Mouse (Mus musculus) B cell, adult (primary cell): Measurements from ENCODE around the gene Sept4. TPM values are rescaled to one million over a fixed set of nuclear protein-coding genes. Genes with fewer than 3 reads are reported as not detected.

Source experiments
- total RNA-seq: library from RNA; stranded (reverse); gene quantifications from 4 replicates; pipeline ENCODE4 v1.2.4, GENCODE M21; 2023; ENCODE audit not compliant: inconsistent age

Gene Sept4
- 1.8 to 2.8 TPM (median 2.2 TPM) in 4 replicates for total RNA-seq

GRCm38 (mm10) chr11:87568255-87568953 lies at the start of gene Sept4:
TSS of gene Sept4 (plus strand) at chr11:87568903.

DNA sequence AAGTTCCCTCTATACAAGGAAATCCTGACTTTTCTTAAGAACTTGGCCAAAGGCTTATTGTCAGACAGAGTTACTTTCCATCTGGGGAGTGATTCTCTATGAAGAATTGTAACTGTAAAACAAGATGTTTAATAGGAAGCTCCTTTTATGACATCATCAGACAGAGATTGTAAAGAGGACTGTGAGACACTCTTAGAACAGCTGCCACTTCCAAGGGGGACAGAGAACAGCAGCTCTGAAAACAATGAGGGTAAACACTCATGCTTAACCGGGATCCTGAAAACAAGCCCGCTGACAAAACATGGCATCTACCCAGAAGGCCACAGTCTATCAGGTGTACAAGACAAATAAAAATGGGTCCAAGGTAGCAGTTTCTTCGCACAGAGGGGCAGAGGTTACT lies 2.2 kb upstream of the Sept4 start, which contains the start of gene Gm11492:
Gm11492 (plus strand) TSS at position 153 of the 400 bp plus-strand sequence.

DNA sequence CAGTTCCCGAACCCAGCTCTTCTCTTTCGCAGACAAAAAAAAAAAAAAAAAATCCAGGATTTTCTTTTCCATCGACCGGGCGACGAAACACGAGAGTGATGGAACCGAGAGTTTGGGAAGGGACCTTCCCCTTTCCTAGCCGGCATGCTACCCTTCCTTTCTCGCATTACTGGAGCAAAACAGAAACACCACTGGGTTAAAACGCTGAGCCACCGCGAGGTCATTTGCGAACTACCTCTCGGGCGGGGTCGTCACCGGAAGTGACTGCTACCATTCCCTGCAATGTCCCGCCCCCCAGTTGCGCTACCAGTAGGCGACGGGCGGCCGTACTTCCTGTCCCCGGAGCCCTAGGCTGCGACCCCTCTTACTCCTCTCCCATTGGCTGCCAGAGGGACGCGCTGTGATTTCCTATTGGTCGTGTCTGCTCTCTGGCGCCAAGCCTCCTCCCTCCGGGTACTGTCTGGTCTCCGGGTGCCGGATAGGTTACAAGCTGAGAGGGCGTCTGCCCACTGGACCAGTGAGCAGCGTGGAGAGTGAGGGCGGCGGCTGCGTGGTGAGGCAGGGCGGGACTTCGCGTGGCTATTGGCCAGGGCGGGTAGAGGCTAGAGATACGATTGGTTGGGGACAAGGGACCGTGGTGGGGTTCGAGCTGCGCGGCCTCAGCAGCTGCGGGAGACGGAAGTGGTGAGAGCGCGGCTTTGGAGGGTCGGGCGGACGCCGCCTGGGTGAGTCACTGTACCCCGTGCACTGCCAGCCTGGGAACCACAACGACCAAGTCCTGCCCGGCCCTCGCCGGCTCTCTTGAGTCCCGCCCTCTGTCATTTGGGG lies 23.0 kb downstream of the Sept4 start, which contains the start of gene Mtmr4:
Mtmr4 (plus strand) TSS at position 637 of the 828 bp plus-strand sequence.

GRCm38 (mm10) chr11:87616790-87617474 lies 48.2 kb downstream of the Sept4 start, which contains the start of gene Hsf5:
TSS of gene Hsf5 (plus strand) at chr11:87617164.

Other genes with a start within 250 kb of the Sept4 start
- 7.0 to 8.9 TPM (median 7.8 TPM) in 4 replicates for gene Ppm1e, start 209.9 kb upstream of the Sept4 start, total RNA-seq
- gene Rad51c, start 163.9 kb upstream of the Sept4 start, total RNA-seq: 4.8 to 7.7 TPM (median 7.1 TPM) in 4 replicates
- 0.10 to 2.6 TPM (median 2.4 TPM) in 3 of 4 replicates, not detected in the other for gene Tex14, start 163.8 kb upstream of the Sept4 start, total RNA-seq
- not detected in 4 replicates for gene Gm11492, start 2.2 kb upstream of the Sept4 start, total RNA-seq
- gene Mtmr4, start 23.3 kb downstream of the Sept4 start, total RNA-seq: 43.1 to 60.8 TPM (median 51.2 TPM) in 4 replicates
- gene Hsf5, start 48.3 kb downstream of the Sept4 start, total RNA-seq: 0.12 to 0.32 TPM (median 0.27 TPM) in 3 of 4 replicates, not detected in the other
- 4.0 to 5.3 TPM (median 4.6 TPM) in 4 replicates for gene Rnf43, start 93.8 kb downstream of the Sept4 start, total RNA-seq
- gene Supt4a, start 168.6 kb downstream of the Sept4 start, total RNA-seq: 126 to 136 TPM (median 129 TPM) in 4 replicates
- 11.4 to 15.4 TPM (median 12.7 TPM) in 4 replicates for gene Tspoap1, start 191.6 kb downstream of the Sept4 start, total RNA-seq
- gene Mpo, start 224.7 kb downstream of the Sept4 start, total RNA-seq: 0.26 to 1.4 TPM (median 0.44 TPM) in 4 replicates